Mouse (Mus musculus) lung, postnatal 10 days (tissue): Measurements from ENCODE around the gene Zpr1.
A peak's percentile ranks its signal among the peaks of the same experiment; 100 is the strongest.
"Not testable (repeated sequence)": the region's sequence is repeated elsewhere in the genome, so short reads cannot be mapped to it uniquely, and the experiment has no call there.

ENCODE experiments used
- DNase-seq: peaks from one replicate; pipeline ENCODE4 v3.0.0; 2021

The Zpr1 gene

DNA sequence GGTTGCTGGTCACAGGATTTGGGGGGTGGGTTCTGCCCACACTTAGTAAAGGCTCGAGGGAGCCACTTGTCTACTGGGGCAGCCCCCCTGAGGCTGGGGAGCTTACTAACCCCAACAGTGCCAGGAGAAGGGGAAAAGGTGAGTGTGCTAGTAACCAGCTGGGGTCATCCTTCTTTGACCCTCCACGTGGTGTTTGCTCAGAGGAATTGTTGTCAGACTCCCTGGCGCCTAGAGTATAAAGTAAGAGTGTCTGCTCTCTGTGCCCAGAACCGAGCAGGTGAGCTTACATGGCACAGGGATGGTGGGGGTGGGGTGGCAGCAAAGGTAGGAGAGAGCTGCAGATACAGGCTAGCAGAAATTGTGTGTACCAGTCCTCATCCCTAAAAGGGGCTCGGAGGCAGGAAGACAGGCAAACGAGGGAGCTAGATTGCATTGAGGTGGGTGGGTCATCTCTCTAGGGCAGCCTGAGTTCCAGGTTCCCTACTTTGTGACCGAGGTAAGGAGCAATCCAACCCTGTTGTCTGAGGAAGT is 4.5 kb upstream of the Zpr1 start, which contains the start of gene Apoa5:
TSS of gene Apoa5 (plus strand) at position 291 of the 531 bp plus-strand sequence.
- no peak for DNase-seq

- DNase-seq, result no peak
Measured at GRCm38 (mm10) chr9:46269125-46269524, 3.7 kb upstream of the Zpr1 start.

- DNase-seq, result no peak
Measured at GRCm38 (mm10) chr9:46270782-46271181, 2.1 kb upstream of the Zpr1 start.

DNA sequence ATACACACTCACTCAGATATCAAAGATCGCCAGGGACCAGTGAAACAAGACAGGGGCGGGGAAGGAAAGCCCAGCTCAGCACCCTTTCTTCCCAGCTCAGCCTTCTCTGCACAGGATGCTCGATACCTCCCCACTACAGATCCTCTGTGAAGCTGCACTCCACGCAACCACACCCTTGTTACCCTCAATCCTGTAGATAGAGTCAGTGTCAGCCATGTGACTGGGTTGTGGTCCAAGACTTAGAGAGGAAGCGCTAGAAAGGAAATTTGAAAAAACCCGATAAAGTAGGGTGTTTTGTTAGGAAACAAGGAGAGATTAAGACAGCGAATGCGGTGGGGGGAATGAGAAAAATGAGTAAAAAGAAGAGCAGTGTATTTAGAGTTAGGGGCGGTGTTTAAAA is 794 bp upstream of the Zpr1 start:
- no peak for DNase-seq

DNA sequence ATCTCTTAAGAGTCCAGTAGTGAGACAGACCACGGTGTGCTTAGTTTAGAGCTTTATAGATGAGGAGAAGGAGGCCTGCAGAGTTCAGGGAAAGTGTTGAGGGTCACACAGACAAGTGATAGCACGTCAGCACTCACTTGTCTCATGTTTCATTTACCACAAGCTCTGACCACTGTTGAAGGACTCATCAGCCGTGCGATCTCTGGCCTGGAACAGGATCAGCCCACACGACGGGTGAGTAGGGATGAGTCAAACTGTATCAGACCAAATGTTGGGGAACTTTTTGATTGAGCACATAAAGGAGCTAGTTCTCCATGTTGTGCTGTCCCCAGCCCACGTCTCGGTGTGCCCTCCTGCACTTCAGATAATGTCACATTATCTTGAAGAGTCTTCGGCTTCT is 1.6 kb downstream of the Zpr1 start:
- no peak for DNase-seq

- peak; percentile 96 for DNase-seq
Measured at GRCm38 (mm10) chr9:46282631-46283436, 10.0 kb downstream of the Zpr1 start, which contains the start of gene Bud13. TSS of gene Bud13 (plus strand) at chr9:46283008.

- no peak for DNase-seq
Measured at GRCm38 (mm10) chr9:46298381-46298780, 25.5 kb downstream of the Zpr1 start.

- DNase-seq, result peak; percentile 65
Measured at GRCm38 (mm10) chr9:46302142-46302541, 29.3 kb downstream of the Zpr1 start.

GRCm38 (mm10) chr9:46309121-46309520 is 36.3 kb downstream of the Zpr1 start:
- peak; percentile 10 for DNase-seq

DNA sequence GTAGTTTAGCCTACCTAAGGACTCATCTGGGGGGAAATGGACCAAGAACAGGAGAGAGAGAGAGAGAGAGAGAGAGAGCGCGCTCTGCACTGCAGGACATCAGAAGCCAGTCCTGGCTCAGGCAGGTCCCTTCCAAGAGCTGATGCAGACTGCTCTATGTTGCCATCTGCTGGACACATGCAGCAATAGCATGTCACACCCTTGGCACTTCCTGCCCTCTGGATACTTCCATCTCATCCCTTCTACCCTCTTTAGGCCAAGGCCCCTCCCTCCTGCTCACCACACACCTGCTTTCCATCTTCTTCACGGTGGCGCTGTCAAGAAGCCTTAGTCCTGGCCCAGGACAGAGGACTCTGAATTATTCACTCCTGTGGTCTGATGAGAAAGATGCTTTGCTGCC is 41.6 kb downstream of the Zpr1 start:
- peak; percentile 80 for DNase-seq

GRCm38 (mm10) chr9:46314921-46315320 is 42.1 kb downstream of the Zpr1 start:
- DNase-seq, result no peak

DNA sequence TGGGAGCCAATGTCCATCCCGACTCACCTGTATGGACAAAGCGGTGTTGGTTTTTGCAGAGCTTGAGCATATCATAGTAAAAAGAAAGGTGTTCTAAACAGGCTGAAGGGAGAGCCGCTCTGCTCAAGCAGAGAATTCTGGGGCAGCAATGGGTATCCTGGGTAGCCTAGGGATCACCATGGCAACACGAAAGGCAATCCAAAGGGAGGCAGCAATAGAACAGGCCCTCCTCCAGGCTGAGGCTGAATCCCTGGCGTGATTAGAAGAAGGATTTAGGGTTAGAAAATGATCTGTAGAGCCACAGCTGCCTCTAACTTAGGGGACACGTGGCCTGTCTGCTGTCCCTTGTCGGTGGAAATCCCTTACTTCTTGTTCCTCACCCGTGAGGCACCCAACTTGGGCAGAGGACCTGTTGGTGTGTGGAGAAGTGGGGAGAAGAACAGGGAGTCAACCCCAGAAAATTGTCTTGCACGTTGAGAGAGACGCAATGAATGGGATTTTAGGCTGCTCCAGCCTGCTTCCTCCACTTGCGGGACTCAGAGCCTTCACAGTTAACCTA is 43.0 kb downstream of the Zpr1 start:
- no peak for DNase-seq

DNA sequence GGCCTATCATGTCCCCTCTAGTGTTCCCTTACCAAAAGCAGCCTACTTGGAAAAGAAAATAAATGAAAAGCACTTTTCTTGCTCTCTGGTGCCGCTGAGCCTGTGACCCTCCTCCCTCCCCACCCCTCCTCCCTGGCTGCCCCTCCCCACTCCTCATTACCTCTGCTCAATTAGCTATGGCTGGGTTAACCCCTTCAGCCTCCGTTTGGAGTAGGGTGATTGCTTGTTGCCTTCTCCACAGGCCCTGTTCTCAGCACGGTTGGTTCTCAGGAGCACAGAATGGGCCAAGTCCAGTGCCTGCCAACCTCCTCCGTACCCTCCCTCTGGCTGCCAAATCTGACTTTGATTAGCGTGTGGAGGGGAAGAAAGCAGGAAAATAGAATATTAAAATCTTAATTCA is 43.5 kb downstream of the Zpr1 start:
- no peak for DNase-seq

DNA sequence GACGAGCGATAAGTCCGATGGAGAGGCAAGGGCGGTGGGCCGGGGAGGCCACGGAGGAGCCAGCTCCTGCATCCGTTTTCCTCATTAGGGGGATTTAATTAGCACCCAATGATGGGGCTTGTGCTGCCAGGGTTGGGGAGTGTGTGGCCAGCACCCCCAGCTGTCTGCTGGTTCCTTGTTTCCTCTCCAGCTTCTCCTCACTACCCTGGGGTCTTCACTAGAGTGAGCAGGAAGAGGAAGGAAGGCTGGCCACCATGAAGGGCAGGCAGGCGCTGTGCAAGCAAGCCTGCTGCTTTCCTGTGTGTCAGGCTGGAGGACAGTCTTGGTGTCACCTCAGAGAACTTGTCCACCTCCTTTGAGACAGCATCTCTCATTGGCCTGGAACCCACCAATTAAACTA is 44.0 kb downstream of the Zpr1 start:
- DNase-seq, result no peak

- DNase-seq, result no peak
Measured at GRCm38 (mm10) chr9:46317957-46318356, 45.1 kb downstream of the Zpr1 start.

DNA sequence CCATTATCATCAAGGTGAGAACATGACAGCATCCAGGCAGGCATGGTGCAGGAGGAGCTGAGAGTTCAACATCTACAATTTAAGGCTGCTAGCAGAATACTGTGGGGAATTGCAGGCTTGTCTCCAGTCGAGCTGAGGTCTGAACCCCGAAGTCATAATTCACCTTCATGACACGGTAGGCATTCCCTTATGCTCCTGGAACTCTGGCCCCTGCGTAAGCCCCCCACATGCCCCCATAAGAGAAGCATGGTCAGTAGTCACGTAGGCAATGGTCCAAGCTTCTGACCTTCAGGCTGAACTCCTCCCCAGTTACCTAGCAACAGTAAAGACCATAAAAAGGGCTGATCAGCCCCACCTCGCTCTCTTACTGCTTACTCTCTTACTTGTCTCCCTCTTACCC is 47.0 kb downstream of the Zpr1 start, which contains the start of gene 4931429L15Rik:
TSS of gene 4931429L15Rik (minus strand) at position 101 of the 400 bp plus-strand sequence.
- DNase-seq, result not testable (repeated sequence)

GRCm38 (mm10) chr9:46320461-46320860 is 47.6 kb downstream of the Zpr1 start:
- DNase-seq, result no peak

- no peak for DNase-seq
Measured at GRCm38 (mm10) chr9:46326694-46327405, 54.0 kb downstream of the Zpr1 start.

DNA sequence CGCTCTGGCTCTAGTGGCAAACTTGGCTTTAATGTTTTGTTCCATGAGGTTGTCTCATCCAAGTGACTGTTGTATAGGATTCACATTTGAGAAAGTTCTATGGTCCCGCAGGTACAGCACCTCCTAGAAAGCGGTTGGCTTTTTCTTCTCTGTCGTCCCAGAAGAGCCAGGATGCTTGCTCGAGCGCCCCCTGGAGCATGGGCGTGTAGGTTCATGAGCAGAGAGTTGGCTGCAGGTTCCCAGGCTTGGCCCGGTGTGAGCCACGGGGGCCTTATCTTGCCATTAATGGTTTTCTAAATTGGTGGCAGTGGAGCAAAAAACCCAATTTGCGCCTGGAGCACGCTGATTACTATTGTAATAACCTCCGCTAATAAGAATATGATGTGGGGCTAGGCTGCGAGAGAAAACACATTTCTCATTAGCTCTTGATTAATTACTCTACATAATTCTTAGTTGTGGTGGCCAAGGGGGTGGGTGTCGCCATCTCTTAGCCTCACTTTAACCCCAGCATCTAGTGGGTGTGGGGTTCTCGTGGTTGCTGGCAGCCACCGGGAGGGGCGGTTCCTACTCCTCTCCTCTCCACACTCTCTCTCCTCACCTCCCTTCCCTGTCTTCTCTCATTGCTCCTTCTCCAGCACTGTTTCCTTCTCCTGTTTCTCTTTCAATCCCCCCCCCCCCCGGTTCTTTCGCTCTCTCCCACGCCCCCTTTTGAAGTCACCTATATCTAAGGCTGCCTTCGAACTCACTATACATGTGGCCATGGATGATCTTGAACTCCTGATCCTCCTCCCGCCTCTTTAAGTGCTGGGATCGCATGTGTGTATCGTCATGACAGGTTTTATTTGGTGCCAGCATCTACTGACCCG is 55.1 kb downstream of the Zpr1 start:
- DNase-seq, result no peak

DNA sequence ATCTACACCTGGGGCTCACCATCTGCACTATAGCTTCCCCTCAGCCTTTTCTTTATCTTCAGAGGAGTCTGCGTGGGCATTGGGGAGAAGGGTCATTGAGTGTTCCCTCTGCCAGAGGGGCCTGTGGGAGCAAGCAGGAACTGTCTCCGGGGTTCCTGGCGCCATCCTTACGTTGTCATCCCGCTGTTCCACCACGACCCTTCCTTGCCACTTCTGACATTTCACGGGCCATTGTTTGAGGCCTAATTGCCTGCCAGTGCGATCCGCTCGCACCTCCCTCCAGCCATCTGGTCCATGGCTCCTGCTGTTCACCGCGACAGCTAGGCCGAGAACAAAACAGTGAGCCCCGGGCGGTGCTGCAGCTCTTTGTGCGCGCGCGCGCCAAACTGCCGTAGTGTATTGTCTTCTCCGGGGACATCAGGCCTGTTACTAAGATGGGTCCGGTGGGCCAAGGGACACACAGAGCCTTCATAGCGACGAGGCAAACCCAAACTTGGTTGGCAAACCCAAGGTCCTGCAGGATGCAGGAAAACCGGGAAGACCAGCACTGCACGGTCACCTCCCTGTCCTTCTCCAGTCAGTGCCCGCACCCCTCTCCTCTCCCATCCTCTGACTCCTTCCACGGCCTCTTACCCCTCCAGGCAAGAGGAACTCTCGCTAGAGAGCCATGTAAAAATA is 55.8 kb downstream of the Zpr1 start:
- peak; percentile 42 for DNase-seq

GRCm38 (mm10) chr9:46329250-46329648 is 56.4 kb downstream of the Zpr1 start:
- peak; percentile 39 for DNase-seq
